Mouse (Mus musculus) megakaryocyte, embryonic 14.5 days (primary cell): ENCODE measurements around the gene Pklr.

Source experiments
- FLI1 ChIP-seq: IDR thresholded peaks from 2 replicates; pipeline ENCODE4 v1.6.1; 2012; ENCODE audit warnings: low read length, inconsistent platforms, mixed read lengths
- GATA1 ChIP-seq: IDR thresholded peaks from 3 replicates; pipeline ENCODE4 v1.6.1; 2012; ENCODE audit warnings: mixed read lengths, low read length, inconsistent platforms, borderline replicate concordance

- TF ChIP-seq FLI1, result no peak
- no peak for TF ChIP-seq GATA1
Measured at GRCm38 (mm10) chr3:89158651-89159050, 22.7 kb downstream of the Pklr start.
